Mouse (Mus musculus): ENCODE data around the gene Itpr3.

Itpr3 gene

GRCm38 (mm10) chr17:27141971-27142450 is 84.9 kb downstream of the Itpr3 start:
- peak; percentile 56 for DNase-seq (ENCODE audit: inconsistent ontology term)

GRCm38 (mm10) chr17:27144152-27144551 is 87.0 kb downstream of the Itpr3 start:
- no peak for DNase-seq (ENCODE audit: inconsistent ontology term)

GRCm38 (mm10) chr17:27146323-27146923 is 89.3 kb downstream of the Itpr3 start:
- peak; percentile 62 for DNase-seq (ENCODE audit: inconsistent ontology term)

GRCm38 (mm10) chr17:27150871-27151270 is 93.8 kb downstream of the Itpr3 start:
- DNase-seq (ENCODE audit: inconsistent ontology term): no peak

GRCm38 (mm10) chr17:27151411-27151810 is 94.3 kb downstream of the Itpr3 start:
- DNase-seq (ENCODE audit: inconsistent ontology term): no peak

GRCm38 (mm10) chr17:27152976-27153723 is 96.0 kb downstream of the Itpr3 start:
- no peak for DNase-seq (ENCODE audit: inconsistent ontology term)

- DNase-seq (ENCODE audit: inconsistent ontology term): peak; percentile 87
Observed at GRCm38 (mm10) chr17:27153773-27154193, 96.7 kb downstream of the Itpr3 start.

- peak; percentile 87 for DNase-seq (ENCODE audit: inconsistent ontology term)
Observed at GRCm38 (mm10) chr17:27154256-27154655, 97.2 kb downstream of the Itpr3 start.

GRCm38 (mm10) chr17:27154881-27155280 is 97.8 kb downstream of the Itpr3 start:
- no peak for DNase-seq (ENCODE audit: inconsistent ontology term)

- DNase-seq (ENCODE audit: inconsistent ontology term): no peak
Observed at GRCm38 (mm10) chr17:27155752-27156151, 98.6 kb downstream of the Itpr3 start.

GRCm38 (mm10) chr17:27158439-27158838 is 101.3 kb downstream of the Itpr3 start:
- DNase-seq (ENCODE audit: inconsistent ontology term): peak; percentile 50

GRCm38 (mm10) chr17:27159169-27159568 is 102.1 kb downstream of the Itpr3 start:
- DNase-seq (ENCODE audit: inconsistent ontology term): no peak

GRCm38 (mm10) chr17:27160905-27161304 is 103.8 kb downstream of the Itpr3 start:
- peak; percentile 74 for DNase-seq (ENCODE audit: inconsistent ontology term)

- DNase-seq (ENCODE audit: inconsistent ontology term): peak; percentile 53
Observed at GRCm38 (mm10) chr17:27165054-27165773, 108.1 kb downstream of the Itpr3 start.

GRCm38 (mm10) chr17:27166901-27167300 is 109.8 kb downstream of the Itpr3 start:
- DNase-seq (ENCODE audit: inconsistent ontology term): no peak

- peak; percentile 45 for DNase-seq (ENCODE audit: inconsistent ontology term)
Observed at GRCm38 (mm10) chr17:27167545-27167944, 110.4 kb downstream of the Itpr3 start, which contains the start of gene Ip6k3. TSS of gene Ip6k3 (minus strand) at chr17:27167795.

- no peak for DNase-seq (ENCODE audit: inconsistent ontology term)
Observed at GRCm38 (mm10) chr17:27168569-27168968, 111.5 kb downstream of the Itpr3 start.

GRCm38 (mm10) chr17:27169952-27170695 is 113.0 kb downstream of the Itpr3 start:
- no peak for DNase-seq (ENCODE audit: inconsistent ontology term)

- DNase-seq (ENCODE audit: inconsistent ontology term): no peak
Observed at GRCm38 (mm10) chr17:27171121-27171520, 114.0 kb downstream of the Itpr3 start.

Measured in Muller cell, postnatal 12 days (primary cell).